Mouse (Mus musculus): ENCODE results near the gene Cdk6.
A peak's percentile ranks its signal among the peaks of the same experiment; 100 is the strongest.

Gene Cdk6

DNA sequence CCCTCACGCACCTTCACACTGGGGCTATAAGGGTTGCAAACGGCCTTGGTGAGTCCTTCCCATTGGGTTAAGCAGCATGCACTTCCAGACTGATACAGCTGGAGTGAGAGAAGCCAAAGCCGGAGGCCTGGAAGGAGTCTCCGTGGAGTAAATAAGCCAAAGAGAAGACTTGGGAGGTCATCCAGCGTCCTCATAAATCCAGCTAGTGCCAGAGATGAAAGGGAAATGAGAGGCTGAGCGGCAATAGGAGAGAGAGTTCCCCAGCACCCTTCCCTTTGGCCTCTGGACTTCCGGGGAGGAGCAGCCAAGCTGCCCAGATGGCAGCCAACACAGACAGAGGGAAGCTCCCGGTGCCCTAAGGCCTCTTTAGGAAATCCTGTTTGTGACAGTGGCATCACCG, 149.8 kb downstream of the Cdk6 start:
- DNase-seq, result no peak

DNA sequence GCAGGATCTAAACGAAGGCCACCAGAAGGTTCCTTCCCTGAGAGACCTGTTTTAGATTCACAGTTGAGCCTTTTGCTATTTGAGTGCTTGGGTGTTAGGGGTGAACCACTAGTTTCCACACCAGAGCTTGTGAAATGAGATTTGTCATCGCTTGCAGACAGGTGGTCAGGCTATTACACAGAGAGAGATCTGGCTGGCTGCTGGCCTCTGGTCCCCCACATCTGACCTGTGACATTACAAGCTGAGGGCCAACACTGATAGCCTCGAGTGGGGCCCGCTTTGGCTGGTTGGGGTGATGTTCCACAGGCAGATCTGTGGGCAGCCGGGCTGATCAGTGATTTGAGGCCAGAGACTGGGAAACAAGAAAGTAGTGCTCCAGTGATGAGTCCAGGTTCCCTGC, 150.6 kb downstream of the Cdk6 start:
- DNase-seq, result no peak

- DNase-seq, result no peak
Measured at GRCm38 (mm10) chr5:3492776-3493636, 151.7 kb downstream of the Cdk6 start.

GRCm38 (mm10) chr5:3493968-3494367, 152.7 kb downstream of the Cdk6 start:
- DNase-seq, result no peak

DNA sequence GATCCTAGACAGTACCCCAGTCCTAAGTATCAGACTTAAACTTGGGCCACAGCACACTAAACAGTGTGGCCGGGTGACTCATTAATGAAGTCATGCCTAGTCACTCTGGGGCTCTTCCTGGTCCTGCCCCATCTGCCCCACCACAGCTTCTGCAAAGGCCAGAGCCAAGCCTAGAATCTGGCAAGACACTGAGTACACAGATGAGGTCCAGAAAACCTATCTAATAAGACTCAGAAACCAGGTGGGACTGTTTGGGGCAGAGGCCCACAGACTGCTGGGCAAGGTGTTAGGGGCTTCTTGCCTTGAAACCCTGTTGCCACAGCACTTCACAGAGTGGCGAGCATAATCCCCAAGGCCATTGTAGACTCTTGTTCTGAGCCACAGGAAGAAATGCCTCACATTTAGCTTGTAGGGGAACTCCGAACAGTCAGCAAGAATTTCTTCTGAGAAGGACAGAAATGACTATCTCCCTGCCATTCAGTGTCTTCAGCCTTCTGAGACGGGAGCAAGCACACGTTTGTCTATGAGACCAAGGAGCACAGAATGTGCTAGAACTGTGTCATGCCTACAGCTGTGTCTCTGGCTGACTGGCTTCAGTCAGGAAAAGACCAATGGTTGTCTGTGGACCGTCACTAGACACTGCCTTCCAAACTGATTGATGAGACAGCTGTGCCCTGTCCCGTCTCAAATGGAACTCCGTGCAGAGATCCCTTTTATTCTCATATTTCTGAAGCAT, 153.3 kb downstream of the Cdk6 start:
- DNase-seq, result no peak

GRCm38 (mm10) chr5:3497505-3497925, 156.2 kb downstream of the Cdk6 start:
- peak; percentile 17 to 29 for DNase-seq

DNA sequence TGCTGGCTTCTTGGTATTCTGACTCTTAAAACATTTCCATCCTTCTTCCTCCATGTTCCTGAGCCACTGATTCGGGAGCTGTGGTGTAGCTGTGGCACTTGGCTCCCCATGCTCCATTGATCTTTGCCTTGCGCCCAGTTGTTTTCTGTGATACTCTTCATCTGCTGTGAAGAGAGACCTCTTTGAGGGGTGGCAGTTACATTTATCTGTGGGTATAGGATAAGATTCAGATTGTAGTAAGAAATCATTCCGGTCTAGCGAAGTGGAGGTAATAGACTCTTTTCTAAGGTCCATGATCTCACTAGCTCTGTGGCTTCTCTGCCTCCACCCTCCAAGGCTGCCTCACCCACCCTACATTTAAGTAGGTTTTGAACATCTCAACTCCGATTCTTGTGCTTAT, 159.0 kb downstream of the Cdk6 start:
- DNase-seq, result no peak

DNA sequence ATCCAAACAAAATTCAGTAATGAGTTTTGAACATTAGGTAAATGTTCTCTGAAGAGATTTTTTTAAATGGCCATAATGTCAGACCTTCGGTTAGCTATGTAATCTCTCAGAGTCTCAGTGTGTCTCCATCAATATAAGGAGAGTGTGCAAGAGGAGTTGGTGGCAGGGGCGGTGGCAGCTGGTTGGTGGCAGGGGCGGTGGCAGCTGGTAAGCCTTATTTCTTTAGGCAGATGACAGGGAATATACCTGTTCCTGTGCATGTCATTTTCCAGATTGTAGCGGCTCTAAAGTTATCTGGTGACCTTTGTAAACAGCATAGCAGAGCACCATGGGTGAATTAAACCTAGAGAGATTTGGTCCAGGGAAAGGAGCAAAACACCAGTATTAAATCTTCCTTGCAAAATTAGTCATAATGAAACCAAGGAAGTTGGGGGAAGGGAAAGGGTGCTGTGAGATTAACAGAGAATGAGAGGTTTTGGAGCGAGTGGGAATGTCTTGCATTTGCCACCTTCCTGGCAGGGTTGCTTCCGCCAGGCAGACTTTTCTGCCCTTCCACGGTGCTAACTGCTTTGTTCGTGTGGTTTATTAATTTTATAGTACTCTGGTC, 159.8 kb downstream of the Cdk6 start:
- DNase-seq, result peak in 1 of 2 experiments; percentile 16

DNA sequence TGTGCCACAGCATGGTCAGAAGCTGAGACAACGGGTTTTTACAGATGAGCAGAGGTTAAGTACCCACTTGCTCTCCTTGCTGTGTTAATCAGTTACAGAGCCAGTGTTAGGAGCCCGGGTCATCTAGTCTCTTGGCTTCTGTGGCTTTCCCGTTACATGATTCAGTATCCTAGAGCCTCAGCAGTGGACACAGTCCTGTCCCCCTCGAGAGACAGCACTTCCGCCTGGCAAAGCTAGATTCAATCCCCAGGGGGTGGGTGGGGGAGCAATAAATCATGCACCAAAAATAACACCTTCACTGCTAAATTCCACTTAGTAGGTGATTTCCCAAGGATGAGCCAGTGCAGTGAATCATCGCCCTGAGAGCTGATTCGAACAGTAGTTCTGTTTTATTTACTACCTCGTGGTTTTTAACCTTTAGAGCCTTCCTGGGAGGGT, 160.3 kb downstream of the Cdk6 start:
- peak in 1 of 2 experiments; percentile 12 for DNase-seq

GRCm38 (mm10) chr5:3502610-3503350, 161.5 kb downstream of the Cdk6 start:
- DNase-seq, result peak; percentile 23 to 28

GRCm38 (mm10) chr5:3503373-3503772, 162.1 kb downstream of the Cdk6 start:
- no peak for DNase-seq

DNA sequence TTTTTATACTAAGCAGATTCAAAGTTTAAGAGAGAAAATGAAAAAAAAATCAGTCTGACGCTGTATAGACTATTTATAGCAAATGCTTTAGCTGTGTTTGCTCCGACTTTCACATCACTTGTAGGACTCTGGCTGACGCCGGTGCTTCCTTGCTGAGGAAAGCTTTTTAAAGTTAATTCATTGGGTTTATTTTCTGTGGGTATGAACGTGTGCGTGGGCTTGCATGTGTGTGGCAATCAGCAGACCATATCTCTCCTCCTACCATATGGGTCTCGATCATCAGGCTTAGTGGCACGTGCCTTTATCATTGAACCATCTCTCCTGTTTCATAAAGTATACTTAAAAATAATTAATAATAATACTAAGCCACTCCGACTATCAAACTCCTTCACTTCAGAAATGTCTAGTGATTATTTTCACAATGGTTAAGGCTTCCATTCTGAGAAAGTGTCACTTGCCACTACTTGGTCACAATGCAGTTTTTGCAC, 162.6 kb downstream of the Cdk6 start:
- no peak for DNase-seq

DNA sequence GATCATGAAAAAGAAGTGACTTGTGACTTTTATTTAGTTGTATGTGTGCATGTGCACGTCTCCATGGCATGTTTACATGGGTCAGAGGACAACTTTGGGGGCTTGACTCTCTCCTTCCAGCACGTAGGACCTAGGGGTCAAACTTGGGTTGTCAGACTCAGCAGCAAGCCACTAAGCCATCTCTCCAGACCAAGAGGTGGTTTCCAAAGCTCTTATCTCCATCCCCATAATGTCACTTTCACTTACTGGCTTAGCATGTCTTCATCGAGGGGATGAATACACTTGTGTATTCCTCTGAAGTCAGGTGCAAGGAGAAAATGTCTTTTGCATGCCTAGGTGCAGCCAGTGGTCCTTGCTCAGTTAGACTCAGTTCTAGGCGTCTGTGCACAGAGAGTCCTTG, 163.2 kb downstream of the Cdk6 start:
- DNase-seq, result no peak

DNA sequence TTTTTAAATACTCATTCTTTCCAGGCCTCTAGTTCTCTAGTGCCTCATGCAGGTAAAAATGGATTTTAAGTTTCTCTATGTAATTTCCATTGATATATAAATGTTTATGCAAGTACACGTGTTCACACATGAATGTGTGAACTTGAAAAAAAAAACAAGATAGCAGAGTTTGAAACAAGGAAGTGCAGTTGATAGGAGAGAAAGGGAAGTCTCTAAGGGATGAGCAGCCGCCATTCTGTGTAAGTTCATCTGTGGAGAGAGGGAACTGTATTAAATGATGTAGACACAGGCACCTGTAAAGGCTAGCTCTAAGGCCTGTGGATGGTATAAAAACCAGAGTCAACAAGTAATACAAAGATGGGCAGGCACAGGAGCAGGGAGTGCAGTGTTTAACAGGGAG, 164.3 kb downstream of the Cdk6 start:
- DNase-seq, result no peak

DNA sequence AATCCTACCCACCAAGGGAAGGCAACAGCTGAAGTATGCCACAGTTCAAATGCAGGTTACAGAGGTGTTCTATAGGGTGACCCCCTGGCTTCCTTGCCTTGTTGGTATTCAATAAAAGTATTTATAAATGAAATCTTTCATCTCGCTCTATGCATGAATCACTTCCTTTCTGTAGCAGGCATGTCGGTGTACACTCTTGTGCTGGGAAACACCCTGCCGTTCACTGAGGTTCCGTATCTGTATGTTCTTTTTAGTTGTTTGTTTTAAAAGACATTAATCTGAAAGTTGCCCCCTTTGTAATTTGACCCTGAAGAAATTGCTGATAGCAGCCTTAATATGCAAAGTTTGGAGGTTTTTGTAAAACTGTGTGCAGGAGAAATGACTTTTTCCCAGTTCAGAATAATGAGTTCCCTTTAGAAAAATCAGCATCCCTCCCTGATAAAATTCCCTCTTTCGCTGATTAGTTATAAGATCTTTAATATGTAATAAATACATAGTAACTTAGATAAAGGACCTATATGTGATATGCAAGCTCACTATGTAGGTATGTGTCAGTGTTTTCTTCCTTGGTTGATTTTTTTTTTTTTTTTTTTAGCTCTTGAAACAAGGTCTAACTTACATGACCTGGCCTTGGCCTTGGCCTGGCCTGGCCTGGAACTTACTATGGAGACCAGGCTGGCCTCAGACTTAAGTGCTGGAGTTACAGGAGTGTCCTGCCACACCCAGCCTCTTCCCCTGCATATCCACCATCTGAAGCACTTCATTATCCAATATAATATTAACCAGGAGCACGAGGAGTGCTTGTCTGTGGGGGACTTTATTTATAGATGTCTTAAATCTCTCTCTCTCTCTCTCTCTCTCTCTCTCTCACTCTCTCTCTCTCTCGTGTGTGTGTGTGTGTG, 167.4 kb downstream of the Cdk6 start:
- DNase-seq, result no peak

DNA sequence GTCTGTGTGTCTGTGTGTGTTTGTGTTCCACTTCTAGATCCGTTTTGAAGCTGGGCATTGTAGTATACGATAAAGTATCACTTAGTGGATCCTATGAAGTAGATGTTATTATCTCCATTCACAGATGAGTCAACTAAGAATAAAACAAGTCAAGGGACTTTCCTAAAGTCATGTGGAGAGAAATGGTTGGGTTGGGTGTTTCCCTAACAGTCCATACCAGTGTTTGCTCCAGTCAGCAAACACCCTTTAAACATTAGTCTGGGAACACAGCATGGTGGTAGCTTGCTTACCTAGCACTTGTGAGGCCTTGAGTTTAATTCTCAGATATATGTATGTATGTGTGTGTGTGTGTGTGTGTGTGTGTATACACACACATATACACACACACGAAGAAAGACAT, 168.2 kb downstream of the Cdk6 start:
- no peak for DNase-seq

DNA sequence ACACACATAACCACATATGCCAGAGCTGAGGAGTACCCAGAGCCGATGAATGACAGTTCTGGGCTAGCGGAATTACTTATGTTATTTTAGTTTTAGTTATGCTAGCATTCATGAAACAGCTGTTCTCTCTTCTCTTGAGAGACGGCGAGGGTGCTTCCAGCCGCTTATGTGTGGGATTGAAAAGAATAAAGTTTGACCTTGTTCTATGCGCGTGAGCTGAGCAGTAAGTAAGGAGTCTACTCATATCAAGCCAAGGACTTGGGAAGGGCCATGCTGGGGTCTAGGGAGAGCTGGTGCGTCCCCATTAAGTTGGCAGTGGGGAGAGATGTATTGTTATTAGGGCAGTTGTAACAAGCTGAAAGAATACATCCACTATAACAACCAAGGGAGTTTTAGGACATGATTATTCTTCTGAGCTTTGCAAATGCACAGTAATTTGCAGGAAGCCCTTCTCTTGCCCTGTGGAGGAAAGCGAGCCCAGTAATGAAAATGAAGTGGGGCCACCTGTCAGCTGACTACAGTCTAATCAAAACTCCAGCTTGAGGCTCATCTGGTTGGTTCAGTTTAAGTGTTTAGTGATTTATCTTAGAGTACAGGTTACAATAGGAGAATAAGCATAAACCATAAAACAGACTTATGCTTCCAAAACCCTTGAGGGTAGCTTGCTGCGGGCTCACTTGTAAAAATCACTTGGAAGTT, 170.0 kb downstream of the Cdk6 start:
- DNase-seq, result no peak

DNA sequence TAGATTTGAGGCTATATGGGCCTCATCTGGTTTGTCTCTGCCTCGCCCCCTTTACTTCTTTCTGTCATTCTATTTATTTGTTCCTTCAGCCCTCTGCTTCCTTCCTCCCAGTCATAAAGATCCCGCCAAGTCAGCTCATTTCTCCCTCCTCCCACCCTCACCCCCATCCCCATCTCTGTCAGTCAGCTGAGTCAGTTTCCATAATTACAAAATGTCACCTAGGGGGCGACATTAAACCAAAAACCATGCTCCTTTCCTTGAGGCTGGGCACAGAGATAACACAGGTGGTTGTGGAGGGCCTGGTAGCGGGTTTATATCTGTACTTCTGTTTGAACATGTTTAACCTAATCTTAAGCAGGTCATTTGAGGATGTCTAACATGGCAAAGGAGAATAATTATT, 171.3 kb downstream of the Cdk6 start:
- DNase-seq, result no peak

- DNase-seq, result no peak
Measured at GRCm38 (mm10) chr5:3514901-3515311, 173.6 kb downstream of the Cdk6 start.

GRCm38 (mm10) chr5:3515477-3515876, 174.2 kb downstream of the Cdk6 start:
- DNase-seq, result no peak

GRCm38 (mm10) chr5:3516481-3517075, 175.3 kb downstream of the Cdk6 start:
- no peak for DNase-seq
